Mouse (Mus musculus): ENCODE results near the gene Wnk1.

The Wnk1 gene

DNA sequence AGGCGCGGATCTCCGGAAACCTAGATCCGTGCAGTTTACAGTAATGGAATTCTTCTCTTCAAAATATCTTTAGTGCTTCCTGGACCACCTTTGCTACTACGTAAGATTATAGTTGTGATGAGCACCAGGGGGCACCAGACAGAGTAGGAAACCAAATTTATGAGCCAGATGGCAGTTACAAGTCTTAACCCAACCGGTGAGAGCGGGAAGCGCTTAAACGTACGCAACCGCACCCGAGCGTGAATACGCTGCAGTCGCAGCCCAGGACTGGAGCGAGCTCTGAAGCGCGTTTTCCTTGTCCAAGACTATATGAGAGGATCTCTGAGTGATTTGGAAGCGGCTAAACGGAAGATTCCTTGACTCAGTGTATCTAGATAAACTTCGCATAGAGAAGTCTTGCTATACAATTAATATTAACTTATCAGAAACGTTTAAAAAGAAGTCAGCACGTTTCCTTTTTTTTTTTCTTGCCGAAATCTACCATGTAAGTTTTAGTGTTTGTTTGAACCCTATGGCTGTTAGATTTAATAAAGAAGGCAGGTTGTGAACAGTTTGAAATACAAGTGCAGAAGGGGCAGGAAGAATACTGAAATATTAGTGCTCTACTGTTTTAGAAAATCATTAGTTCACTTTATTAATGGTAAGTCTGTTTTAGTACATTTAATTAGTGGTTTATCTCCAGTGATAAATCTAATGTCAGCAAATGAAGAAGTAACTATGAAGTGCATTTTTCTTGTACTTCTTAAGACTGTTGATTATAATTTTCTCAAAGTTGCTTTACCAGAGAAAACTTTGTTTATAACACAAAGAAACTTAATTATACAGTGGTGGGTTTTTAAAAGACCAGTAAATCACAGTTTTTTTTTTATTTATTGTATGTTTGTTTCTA lies 1.4 kb upstream of the Wnk1 start:
- DNase-seq: peak; percentile 72

DNA sequence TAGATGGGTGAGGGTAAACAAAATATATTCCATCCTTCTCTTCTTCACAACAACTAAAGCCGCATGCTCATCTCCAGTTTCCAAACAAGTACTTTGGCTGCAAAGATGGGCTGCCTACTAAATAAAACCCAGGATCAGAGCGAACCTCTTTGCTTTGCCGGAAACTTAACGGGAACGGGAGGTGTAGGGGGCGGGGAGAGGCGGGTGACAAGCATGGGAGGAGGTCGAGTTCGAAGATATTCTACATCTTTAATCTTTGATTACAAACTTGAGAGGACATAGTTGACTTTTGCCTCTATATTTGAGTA lies 738 bp upstream of the Wnk1 start:
- DNase-seq: peak; percentile 39

DNA sequence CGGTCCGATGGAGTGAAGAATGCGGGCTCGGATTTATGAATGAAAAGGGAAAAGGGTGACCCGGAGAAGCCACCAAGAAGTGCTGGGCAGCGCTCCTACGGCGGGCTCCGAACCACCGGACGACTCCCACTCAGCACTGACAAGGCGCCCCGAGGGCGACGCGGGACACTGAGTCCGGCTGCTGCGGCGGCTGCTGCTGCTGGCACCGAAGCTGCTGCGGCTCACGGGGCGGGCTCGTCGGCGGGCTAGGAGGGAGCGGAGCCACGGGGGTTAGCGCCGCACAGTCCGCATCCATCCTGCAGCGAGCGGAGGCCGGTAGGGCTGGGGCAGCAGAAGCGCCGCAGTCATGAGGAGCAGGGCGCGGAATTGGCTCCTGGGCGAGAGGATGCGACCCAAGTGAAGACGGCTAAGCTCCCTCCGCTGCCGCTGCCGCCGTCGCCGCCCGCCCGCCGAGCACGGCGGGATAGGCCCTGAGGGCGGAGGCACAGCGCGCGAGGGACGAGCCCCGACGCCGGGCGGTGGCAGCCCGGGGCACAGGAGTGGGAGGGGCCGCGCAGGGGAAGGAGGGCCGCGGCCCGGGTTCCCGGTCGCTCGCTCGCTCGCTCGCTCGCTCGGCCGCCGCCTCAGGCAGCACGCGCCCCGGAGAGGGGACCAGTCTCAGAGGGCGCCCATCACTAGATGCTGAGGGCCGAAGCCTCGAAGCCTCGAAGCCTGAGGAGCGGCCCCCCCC lies 671 bp downstream of the Wnk1 start:
- peak; percentile 76 for DNase-seq

GRCm38 (mm10) chr6:120037004-120037635 lies 1.4 kb downstream of the Wnk1 start:
- peak; percentile 65 for DNase-seq

DNA sequence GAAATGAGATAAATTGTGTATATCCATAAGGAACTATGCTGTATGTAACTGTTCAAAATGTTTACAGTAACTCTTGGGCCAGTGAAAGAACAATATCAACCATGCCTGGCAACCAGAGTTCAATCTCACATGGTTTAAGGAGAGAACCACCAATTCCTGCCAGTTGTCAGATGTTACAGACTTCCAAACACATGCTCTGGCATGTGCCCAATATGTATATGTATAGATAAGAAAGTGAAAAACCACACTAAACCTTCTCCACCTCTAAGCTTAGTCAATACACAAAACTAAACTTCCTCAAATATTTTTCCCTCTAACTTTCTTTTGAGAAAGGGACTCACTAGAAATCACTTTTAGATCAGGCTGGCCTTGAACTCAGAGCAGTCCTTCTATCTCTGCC lies 13.9 kb downstream of the Wnk1 start:
- DNase-seq: no peak

GRCm38 (mm10) chr6:120023746-120024145 lies 14.7 kb downstream of the Wnk1 start:
- DNase-seq: no peak

DNA sequence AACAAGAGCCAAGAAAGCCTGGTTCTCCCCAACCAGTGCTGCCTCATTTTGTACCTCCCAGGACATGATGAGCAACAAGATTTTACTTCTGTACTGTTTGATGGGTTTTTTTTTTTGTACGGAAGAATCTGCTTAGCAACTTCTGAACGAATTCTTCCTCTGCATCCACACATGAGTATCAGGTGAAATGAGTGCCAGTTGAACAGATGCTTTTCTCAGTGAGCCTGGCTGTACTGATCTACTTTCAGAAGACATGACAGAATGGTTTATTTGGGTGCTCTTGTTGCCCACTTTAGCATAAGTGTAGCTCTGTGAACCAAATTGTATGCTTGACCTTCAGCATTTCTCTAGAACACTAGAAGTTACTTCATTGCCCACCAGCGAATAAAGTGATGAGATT lies 16.4 kb downstream of the Wnk1 start:
- no peak for DNase-seq

GRCm38 (mm10) chr6:120019697-120020096 lies 18.8 kb downstream of the Wnk1 start:
- DNase-seq: no peak

DNA sequence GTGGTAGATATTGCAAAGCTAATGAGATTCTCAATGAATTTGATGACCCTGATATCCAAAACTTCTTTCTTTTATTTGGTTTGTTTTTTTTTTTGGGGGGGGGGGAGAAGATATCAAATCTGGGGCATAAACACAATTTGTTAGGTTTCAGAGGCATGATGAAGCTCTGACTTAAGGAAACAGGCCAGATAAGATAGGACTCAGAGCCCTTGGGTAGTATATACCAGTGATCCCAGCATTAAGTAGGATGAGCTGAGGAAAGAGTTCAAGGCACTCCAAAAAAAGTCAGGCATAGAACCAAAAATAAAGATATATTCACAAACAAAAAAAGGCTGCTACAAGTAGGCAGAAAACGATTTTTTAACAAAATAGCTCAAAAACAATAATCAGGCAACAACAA lies 25.3 kb downstream of the Wnk1 start:
- DNase-seq: no peak

GRCm38 (mm10) chr6:120011440-120011839 lies 27.0 kb downstream of the Wnk1 start:
- no peak for DNase-seq

- DNase-seq: no peak
Observed at GRCm38 (mm10) chr6:120011001-120011400, 27.5 kb downstream of the Wnk1 start.

DNA sequence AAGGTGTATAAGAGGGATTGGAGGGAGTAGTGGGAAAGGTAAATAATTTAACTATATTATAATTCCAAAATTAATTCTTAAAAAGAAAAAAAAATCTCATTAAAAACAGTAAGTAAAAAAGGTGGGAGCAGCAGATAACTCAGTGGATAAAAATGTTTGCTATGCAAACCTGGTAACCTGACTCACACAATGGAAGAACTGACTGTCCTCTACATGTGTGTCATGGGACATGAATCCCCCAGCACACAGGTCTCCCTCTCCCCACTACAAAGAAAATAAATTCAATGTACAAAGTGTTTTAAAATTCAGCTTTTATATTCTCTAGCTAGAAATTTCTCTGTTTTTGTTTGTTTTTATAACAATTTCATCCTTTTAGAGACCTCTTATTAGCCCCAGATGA lies 27.9 kb downstream of the Wnk1 start:
- DNase-seq: no peak

DNA sequence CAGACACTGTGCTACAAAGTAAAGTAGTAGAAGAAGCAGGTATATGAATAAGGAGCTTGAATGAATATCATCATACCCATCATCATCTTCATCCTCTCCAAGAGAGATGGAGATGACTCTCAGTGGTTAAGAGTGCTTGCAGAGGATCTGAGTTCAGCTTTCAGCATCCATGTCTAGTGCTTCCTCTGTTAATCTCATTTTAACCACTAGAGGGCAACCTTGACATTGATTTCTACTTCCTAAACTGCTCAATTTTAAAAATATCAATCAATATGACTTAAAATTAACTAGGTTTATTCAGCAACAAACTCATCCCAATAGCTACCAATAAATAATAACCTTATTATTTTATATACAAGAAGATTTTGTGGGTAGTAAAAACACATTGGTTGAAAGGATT lies 36.8 kb downstream of the Wnk1 start:
- no peak for DNase-seq

GRCm38 (mm10) chr6:119996480-119996879 lies 42.0 kb downstream of the Wnk1 start:
- no peak for DNase-seq

- DNase-seq: no peak
Observed at GRCm38 (mm10) chr6:119924235-119925005, 114.1 kb downstream of the Wnk1 start.

GRCm38 (mm10) chr6:119922544-119922943 lies 115.9 kb downstream of the Wnk1 start:
- DNase-seq: no peak

GRCm38 (mm10) chr6:119922136-119922535 lies 116.3 kb downstream of the Wnk1 start:
- DNase-seq: no peak

GRCm38 (mm10) chr6:119918561-119919181 lies 119.8 kb downstream of the Wnk1 start:
- peak; percentile 83 for DNase-seq

DNA sequence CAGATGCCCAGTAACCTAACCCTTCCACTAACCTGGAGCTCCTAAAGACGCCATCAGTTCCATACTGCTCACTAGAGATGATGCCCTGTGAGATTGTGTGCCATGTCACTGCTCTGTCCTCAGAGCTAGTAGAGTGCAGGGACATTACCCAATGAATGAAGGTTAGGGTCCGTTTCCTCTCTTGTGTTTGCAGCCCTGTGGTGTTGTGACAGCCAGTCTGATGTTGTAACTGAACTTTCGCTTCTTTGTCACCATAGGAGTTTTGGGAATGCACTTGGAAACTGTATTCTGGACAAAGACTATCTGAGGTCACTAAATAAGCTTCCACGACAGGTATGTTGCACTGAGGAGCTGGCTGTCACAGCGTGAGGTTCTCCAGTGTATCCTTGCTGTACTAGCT lies 122.8 kb downstream of the Wnk1 start:
- DNase-seq: no peak

GRCm38 (mm10) chr6:119912046-119912445 lies 126.4 kb downstream of the Wnk1 start:
- no peak for DNase-seq

- DNase-seq: no peak
Observed at GRCm38 (mm10) chr6:119905461-119905860, 133.0 kb downstream of the Wnk1 start.

DNA sequence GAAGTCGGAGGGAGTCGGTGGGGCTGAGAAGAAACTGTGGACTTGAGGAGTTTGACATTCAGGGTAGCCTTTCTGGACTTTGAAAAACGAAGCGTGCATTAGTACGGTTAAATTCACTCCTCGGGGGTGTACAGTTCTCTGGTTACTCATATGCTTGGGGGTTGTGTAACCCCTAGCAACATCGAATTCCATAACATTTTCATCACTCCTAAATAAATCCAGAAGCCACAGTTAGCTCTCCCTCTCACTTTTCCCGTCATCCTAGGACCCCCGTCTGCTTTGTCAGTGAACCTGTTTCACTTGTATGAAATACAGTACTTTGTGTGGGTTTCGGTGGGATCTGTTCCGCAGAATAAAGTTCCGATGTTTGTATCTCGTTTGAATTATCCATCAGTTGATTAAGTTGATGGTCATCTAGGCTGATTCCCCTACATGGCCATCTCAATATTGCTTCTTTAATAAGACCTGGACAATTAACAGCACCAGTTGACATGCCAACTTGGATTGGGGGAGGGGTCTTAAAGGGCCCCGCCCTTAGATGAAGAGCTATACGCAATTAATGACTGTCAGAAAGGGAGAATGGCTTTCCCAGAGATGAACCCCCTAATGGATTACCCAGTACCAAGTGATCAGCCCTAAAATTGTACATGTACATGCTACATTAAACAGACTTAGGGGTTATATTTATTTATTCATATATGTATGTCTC lies 135.2 kb downstream of the Wnk1 start:
- DNase-seq: no peak
